8 mouse cellular contexts compared by ENCODE assay signal in genomic region chr10:29362197-29362900, GRCm38 (mm10). TPM values are rescaled to one million over a fixed set of nuclear protein-coding genes. Genes with fewer than 3 reads are reported as not detected.
A peak's percentile ranks its signal among the peaks of the same experiment; 100 is the strongest.
DNase-seq lines count a peak whose midpoint lies in the region; ATAC-seq and TF ChIP-seq lines count a peak whose summit lies in the region.

Gene Rnf146 (minus strand): TSS chr10:29362442.

- H3K4me1 ChIP-seq in cerebellum, adult 2 months (ENCODE audit: control insufficient read depth, insufficient read depth, low read length) = no peaks in the 10 kb centered on the region
- no peaks in the 10 kb centered on the region for H3K4me1 ChIP-seq in ES-E14 (ENCODE audit: control insufficient read depth in 2 of 2, insufficient read depth in 2 of 2, low read length in 2 of 2, poor library complexity in 1 of 2)
- peaks cover 25% of the 10 kb centered on the region for H3K4me1 ChIP-seq in forebrain, embryonic 13.5 days
- H3K4me1 ChIP-seq in hindbrain, embryonic 12.5 days = peaks cover 16% of the 10 kb centered on the region
- peaks cover 19% of the 10 kb centered on the region for H3K4me1 ChIP-seq in liver, embryonic 15.5 days (replicated peaks)
- H3K4me1 ChIP-seq in stomach, postnatal 0 days (replicated peaks; ENCODE audit: control insufficient read depth, insufficient read depth) = no peaks in the 10 kb centered on the region

- in situ Hi-C loops in ES-E14 (cut with MboI; ENCODE audit: low sequenced_read_pairs in 2 of 2, unreplicated experiment in 2 of 2) = no loop called here

- H3K9me3 ChIP-seq in ES-E14 (ENCODE audit: control insufficient read depth, insufficient read depth, low read depth, low read length) = no peaks in the 10 kb centered on the region
- H3K9me3 ChIP-seq in forebrain, embryonic 13.5 days (replicated peaks) = no peaks in the 10 kb centered on the region
- H3K9me3 ChIP-seq in hindbrain, embryonic 12.5 days (replicated peaks) = no peaks in the 10 kb centered on the region
- H3K9me3 ChIP-seq in liver, embryonic 15.5 days (replicated peaks) = no peaks in the 10 kb centered on the region
- no peaks in the 10 kb centered on the region for H3K9me3 ChIP-seq in stomach, postnatal 0 days (ENCODE audit: control insufficient read depth, low read length)

- peak within 1 kb of the TSS; percentile 97 for H3K4me3 ChIP-seq in cerebellum, adult 2 months (replicated peaks; ENCODE audit: insufficient read depth, low read depth, low read length)
- peak within 1 kb of the TSS; percentile 93 to 95 for H3K4me3 ChIP-seq in ES-E14 (ENCODE audit: insufficient read depth in 1 of 2, low read depth in 1 of 2, low read length in 2 of 2, poor library complexity in 1 of 2, severe bottlenecking in 1 of 2)
- peak within 1 kb of the TSS; percentile 91 for H3K4me3 ChIP-seq in forebrain, embryonic 13.5 days
- H3K4me3 ChIP-seq in hindbrain, embryonic 12.5 days = peak within 1 kb of the TSS; percentile 84
- peak within 1 kb of the TSS; percentile 95 for H3K4me3 ChIP-seq in liver, embryonic 15.5 days (replicated peaks)
- H3K4me3 ChIP-seq in stomach, postnatal 0 days (ENCODE audit: low read depth, low read length) = peak within 1 kb of the TSS; percentile 99

- no peak for TF ChIP-seq POLR2A in cerebellum, adult 2 months (IDR thresholded peaks at IDR 0.05; ENCODE audit: borderline replicate concordance, insufficient read depth, low read length)

- no peak for TF ChIP-seq EP300 in stomach, postnatal 0 days (optimal IDR thresholded peaks at IDR 0.05)

- DNase-seq in cerebellum, adult 2 months = no peak
- DNase-seq in cerebellum, adult 11 months = no peak
- peak; percentile 25 for DNase-seq in ES-E14 (ENCODE audit: low read depth, low spot score)
- DNase-seq in stomach, postnatal 0 days (ENCODE audit: low spot score) = no peak
- DNase-seq in urinary bladder, postnatal 36 days (ENCODE audit: low spot score in 2 of 2) = no peak

- H3K4me2 ChIP-seq in forebrain, embryonic 13.5 days = peak within 1 kb of the TSS; percentile 63
- H3K4me2 ChIP-seq in hindbrain, embryonic 12.5 days (replicated peaks) = peak within 1 kb of the TSS; percentile 74
- H3K4me2 ChIP-seq in liver, embryonic 15.5 days = peak within 1 kb of the TSS; percentile 88
- peak within 1 kb of the TSS; percentile 77 for H3K4me2 ChIP-seq in stomach, postnatal 0 days (replicated peaks; ENCODE audit: low read depth)

- H3K9ac ChIP-seq in ES-E14 (ENCODE audit: insufficient read depth, low read depth, low read length, poor library complexity, severe bottlenecking) = peak within 1 kb of the TSS; percentile 98
- peak within 1 kb of the TSS; percentile 99 for H3K9ac ChIP-seq in forebrain, embryonic 13.5 days
- H3K9ac ChIP-seq in hindbrain, embryonic 12.5 days = peak within 1 kb of the TSS; percentile 97
- peak within 1 kb of the TSS; percentile 98 for H3K9ac ChIP-seq in liver, embryonic 15.5 days
- H3K9ac ChIP-seq in stomach, postnatal 0 days (ENCODE audit: low read length) = peak within 1 kb of the TSS; percentile 99

- 5% methylated on average over 15 of the region's 15 CpGs for WGBS in cerebellum, adult 2 months
- 9% methylated on average over 15 of the region's 15 CpGs for WGBS in forebrain, embryonic 13.5 days
- WGBS in hindbrain, embryonic 12.5 days = 8% methylated on average over 15 of the region's 15 CpGs
- WGBS in liver, embryonic 15.5 days (ENCODE audit: insufficient replicate concordance) = 6% methylated on average over 15 of the region's 15 CpGs
- WGBS in stomach, postnatal 0 days = 4% methylated on average over 15 of the region's 15 CpGs

- H3K36me3 ChIP-seq in ES-E14 (ENCODE audit: control insufficient read depth, insufficient read depth, low read length, poor library complexity, severe bottlenecking) = no peaks in the 10 kb centered on the region
- H3K36me3 ChIP-seq in forebrain, embryonic 13.5 days (ENCODE audit: poor library complexity, severe bottlenecking) = no peaks in the 10 kb centered on the region
- no peaks in the 10 kb centered on the region for H3K36me3 ChIP-seq in hindbrain, embryonic 12.5 days
- 0 out of 2 replicates have a peak, but pooled peaks cover 3% of the 10 kb centered on the region for H3K36me3 ChIP-seq in liver, embryonic 15.5 days (replicated peaks)
- no peaks in the 10 kb centered on the region for H3K36me3 ChIP-seq in stomach, postnatal 0 days (ENCODE audit: control insufficient read depth, insufficient read depth, low read length)

- no peak for TF ChIP-seq CTCF in cerebellum, adult 2 months (IDR thresholded peaks at IDR 0.05; ENCODE audit: borderline replicate concordance, insufficient read depth, low read depth, low read length)
- TF ChIP-seq CTCF in stomach, postnatal 0 days (IDR thresholded peaks at IDR 0.05; ENCODE audit: low read depth) = no peak

- peak within 1 kb of the TSS; percentile 95 for H3K27ac ChIP-seq in cerebellum, adult 2 months (ENCODE audit: insufficient read depth, low read length)
- H3K27ac ChIP-seq in ES-E14 (ENCODE audit: insufficient read depth, low read depth, low read length, poor library complexity, severe bottlenecking) = peak within 1 kb of the TSS; percentile 79
- H3K27ac ChIP-seq in forebrain, embryonic 13.5 days = peak within 1 kb of the TSS; percentile 99
- peak within 1 kb of the TSS; percentile 99 for H3K27ac ChIP-seq in hindbrain, embryonic 12.5 days
- peak within 1 kb of the TSS; percentile 96 for H3K27ac ChIP-seq in liver, embryonic 15.5 days (replicated peaks)
- peak within 1 kb of the TSS; percentile 99 for H3K27ac ChIP-seq in stomach, postnatal 0 days (replicated peaks)

- ATAC-seq in forebrain, embryonic 13.5 days = no peak
- ATAC-seq in hindbrain, embryonic 12.5 days (ENCODE audit: low FRiP score) = no peak; the same call in 1 of the 2 replicates
- ATAC-seq in liver, embryonic 15.5 days (ENCODE audit: insufficient read depth) = peak; percentile 5
- no peak for ATAC-seq in stomach, postnatal 0 days (ENCODE audit: low FRiP score, low TSS enrichment)

- no peaks in the 10 kb centered on the region for H3K27me3 ChIP-seq in cerebellum, adult 2 months (ENCODE audit: control insufficient read depth, insufficient read depth, low read length)
- no peaks in the 10 kb centered on the region for H3K27me3 ChIP-seq in forebrain, embryonic 13.5 days
- no peaks in the 10 kb centered on the region for H3K27me3 ChIP-seq in hindbrain, embryonic 12.5 days
- H3K27me3 ChIP-seq in liver, embryonic 15.5 days = no peaks in the 10 kb centered on the region
- no peaks in the 10 kb centered on the region for H3K27me3 ChIP-seq in stomach, postnatal 0 days (ENCODE audit: control insufficient read depth, insufficient read depth, low read length)

TF ChIP-seq in ES-E14, 5 proteins besides CTCF, POLR2A, EP300 and RAD21:
- TF ChIP-seq MAFK (IDR thresholded peaks at IDR 0.05; ENCODE audit: insufficient read depth, low read depth, low read length) (no peak), CHD2 (IDR thresholded peaks at IDR 0.05; ENCODE audit: low read depth, low read length) (no peak), HCFC1 (IDR thresholded peaks at IDR 0.05; ENCODE audit: borderline replicate concordance, insufficient read depth, low read length) (no peak), ZNF384 (IDR thresholded peaks at IDR 0.05; ENCODE audit: low read depth, low read length) (no peak), ZC3H11A (IDR thresholded peaks at IDR 0.05; ENCODE audit: borderline replicate concordance, low read depth, low read length) (no peak)

RNA-seq across cellular contexts. Expression of gene Rnf146, which starts in this region (rescaled TPM):
- polyA plus RNA-seq in cerebellum, adult 2 months (2012; rRNA removed) = 92.6 and 108 TPM in 2 replicates
- 19.1 and 25.8 TPM in 2 replicates for total RNA-seq in ES-E14 (2012; rRNA removed)
- polyA plus RNA-seq in forebrain, embryonic 13.5 days (2015; fragmentation: Nextera tagmentation; extraction: Ambion mirVana) = 80.5 and 86.1 TPM in 2 replicates
- polyA plus RNA-seq in hindbrain, embryonic 12.5 days (2016; fragmentation: Nextera tagmentation; extraction: Ambion mirVana) = 66.6 and 78.4 TPM in 2 replicates
- 14.1 and 15.1 TPM in 2 replicates for polyA plus RNA-seq in liver, embryonic 15.5 days (2015; fragmentation: Nextera tagmentation; extraction: Ambion mirVana)
- 28.8 and 30.4 TPM in 2 replicates for polyA plus RNA-seq in stomach, postnatal 0 days (2015; fragmentation: Nextera tagmentation; extraction: Ambion mirVana)
